Mouse (Mus musculus): ENCODE measurements around the gene Usf1.
A peak's percentile ranks its signal among the peaks of the same experiment; 100 is the strongest.

GRCm38 (mm10) chr1:171387099-171387498 is 24.0 kb upstream of the Usf1 start:
- TF ChIP-seq CTCF (IDR thresholded peaks at IDR 0.05; ENCODE audit: insufficient read depth, low read depth, low read length) (peak; percentile 21; the same call in 1 of the 2 replicates), POLR2A (IDR thresholded peaks at IDR 0.05; ENCODE audit: insufficient read depth, low read depth, low read length) (no peak)

Measured in olfactory bulb, adult 2 months (tissue).